Mouse (Mus musculus): ENCODE measurements around the gene Ttc7. TPM values are rescaled to one million over a fixed set of nuclear protein-coding genes. Genes with fewer than 3 reads are reported as not detected.

The Ttc7 gene
- polyA plus RNA-seq, 1 experiment from 2014 or later = 5.7 TPM

DNA sequence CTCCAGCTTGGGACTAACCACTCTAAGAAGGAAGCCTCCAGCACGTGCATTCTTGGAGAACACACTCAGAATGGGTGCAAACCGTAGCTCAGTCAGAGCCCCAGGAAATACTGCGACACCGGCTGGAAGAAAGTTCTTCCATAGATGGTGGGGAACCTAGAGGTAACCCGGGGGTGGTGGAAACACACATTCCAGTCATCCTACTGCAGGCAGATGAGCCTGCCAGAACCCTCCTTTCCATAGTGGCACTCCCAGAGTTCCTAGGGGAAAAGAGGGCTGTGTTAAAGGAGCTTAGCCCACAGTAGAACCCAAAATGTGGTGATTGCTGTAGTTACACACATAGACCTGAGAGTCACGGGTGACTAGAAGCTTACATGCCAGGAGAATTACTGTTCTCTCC is 50.2 kb downstream of the Ttc7 start:
- Histone ChIP-seq H3K36me3 (no peaks in the 10 kb centered on the region), H3K9me3 (no peaks in the 10 kb centered on the region), H3K9ac (no peak overlapping the region), H3K4me1 (replicated peaks) (peaks cover 40% of the 10 kb centered on the region), H3K27me3 (no peaks in the 10 kb centered on the region), H3K4me3 (no peak overlapping the region), H3K4me2 (no peak overlapping the region), H3K27ac (no peak overlapping the region)
- WGBS = 85% methylated on average over 6 of the region's 6 CpGs
- no peak for ATAC-seq (ENCODE audit: low FRiP score)

DNA sequence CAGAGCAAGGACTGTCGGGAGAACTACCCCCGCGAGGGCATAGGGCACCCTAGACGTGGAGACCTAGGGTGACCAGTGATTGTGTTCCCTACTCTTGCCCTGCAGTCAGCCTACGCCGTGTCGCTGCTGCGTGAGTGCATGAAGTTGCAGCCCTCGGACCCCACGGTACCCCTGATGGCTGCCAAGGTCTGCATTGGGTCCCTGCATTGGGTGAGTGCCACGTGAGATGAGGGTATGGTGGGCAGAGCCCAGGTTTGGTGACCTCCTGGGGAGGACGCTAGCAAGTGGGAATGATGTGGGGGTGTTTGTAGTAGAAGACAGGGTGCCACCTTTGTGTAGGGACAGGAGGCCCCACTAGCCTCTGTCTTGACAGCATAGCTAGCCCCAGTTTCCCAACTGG is 51.5 kb downstream of the Ttc7 start:
- ATAC-seq (ENCODE audit: low FRiP score) = no peak
- H3K4me2 ChIP-seq = no peak overlapping the region
- 95% methylated on average over 12 of the region's 12 CpGs for WGBS
- no peaks in the 10 kb centered on the region for H3K36me3 ChIP-seq
- peaks cover 40% of the 10 kb centered on the region for H3K4me1 ChIP-seq (replicated peaks)
- H3K4me3 ChIP-seq = no peak overlapping the region
- no peaks in the 10 kb centered on the region for H3K9me3 ChIP-seq
- H3K9ac ChIP-seq = no peak overlapping the region
- H3K27me3 ChIP-seq = no peaks in the 10 kb centered on the region
- H3K27ac ChIP-seq = no peak overlapping the region

GRCm38 (mm10) chr17:87335152-87335551 is 52.5 kb downstream of the Ttc7 start:
- no peak for ATAC-seq (ENCODE audit: low FRiP score)
- no peak overlapping the region for H3K9ac ChIP-seq
- no peak overlapping the region for H3K4me2 ChIP-seq
- H3K9me3 ChIP-seq = no peaks in the 10 kb centered on the region
- H3K4me3 ChIP-seq = no peak overlapping the region
- no peaks in the 10 kb centered on the region for H3K36me3 ChIP-seq
- H3K27ac ChIP-seq = no peak overlapping the region
- WGBS = 94% methylated on average over 14 of the region's 14 CpGs
- H3K27me3 ChIP-seq = no peaks in the 10 kb centered on the region
- H3K4me1 ChIP-seq (replicated peaks) = peaks cover 34% of the 10 kb centered on the region

- 85% methylated on average over 2 of the region's 2 CpGs for WGBS
- H3K9me3 ChIP-seq = no peaks in the 10 kb centered on the region
- no peak for ATAC-seq (ENCODE audit: low FRiP score)
- no peaks in the 10 kb centered on the region for H3K27me3 ChIP-seq
- H3K27ac ChIP-seq = no peak overlapping the region
- no peak overlapping the region for H3K4me2 ChIP-seq
- H3K4me1 ChIP-seq (replicated peaks) = peaks cover 29% of the 10 kb centered on the region
- H3K9ac ChIP-seq = no peak overlapping the region
- H3K4me3 ChIP-seq = no peak overlapping the region
- no peaks in the 10 kb centered on the region for H3K36me3 ChIP-seq
These were observed 53.0 kb downstream of the Ttc7 start for GRCm38 (mm10) chr17:87335727-87336126.

- Histone ChIP-seq H3K27ac (no peak overlapping the region), H3K4me1 (replicated peaks) (peaks cover 17% of the 10 kb centered on the region), H3K4me3 (no peak overlapping the region), H3K27me3 (no peaks in the 10 kb centered on the region), H3K4me2 (no peak overlapping the region), H3K9me3 (no peaks in the 10 kb centered on the region), H3K36me3 (no peaks in the 10 kb centered on the region), H3K9ac (0 out of 2 replicates have a peak overlapping the region, but pooled peaks have one; percentile 19)
- 77% methylated on average over 12 of the region's 12 CpGs for WGBS
- ATAC-seq (ENCODE audit: low FRiP score) = no peak
These were observed 54.2 kb downstream of the Ttc7 start for GRCm38 (mm10) chr17:87336910-87337309.

DNA sequence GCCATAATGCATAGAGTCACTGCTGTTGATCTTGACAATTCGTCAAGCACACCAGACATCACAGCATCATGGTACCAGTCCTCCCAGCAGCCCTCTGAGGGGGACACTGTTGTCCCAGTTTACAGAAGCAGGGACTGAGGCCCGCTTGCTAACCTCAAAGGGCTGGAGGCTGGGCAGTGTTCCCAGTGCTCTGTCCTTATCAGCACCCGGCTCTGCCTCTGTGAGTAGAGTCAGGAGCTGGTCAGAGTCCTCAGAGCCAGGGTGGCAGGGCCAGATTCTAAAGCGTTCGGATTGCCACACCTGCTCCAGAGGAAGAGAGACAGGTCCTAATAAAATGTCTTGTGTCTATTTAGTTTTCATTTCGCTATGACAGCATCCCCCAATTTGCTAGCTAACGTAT is 55.0 kb downstream of the Ttc7 start:
- ATAC-seq (ENCODE audit: low FRiP score) = no peak
- H3K4me1 ChIP-seq (replicated peaks) = peaks cover 9% of the 10 kb centered on the region
- WGBS = 89% methylated on average over 7 of the region's 7 CpGs

DNA sequence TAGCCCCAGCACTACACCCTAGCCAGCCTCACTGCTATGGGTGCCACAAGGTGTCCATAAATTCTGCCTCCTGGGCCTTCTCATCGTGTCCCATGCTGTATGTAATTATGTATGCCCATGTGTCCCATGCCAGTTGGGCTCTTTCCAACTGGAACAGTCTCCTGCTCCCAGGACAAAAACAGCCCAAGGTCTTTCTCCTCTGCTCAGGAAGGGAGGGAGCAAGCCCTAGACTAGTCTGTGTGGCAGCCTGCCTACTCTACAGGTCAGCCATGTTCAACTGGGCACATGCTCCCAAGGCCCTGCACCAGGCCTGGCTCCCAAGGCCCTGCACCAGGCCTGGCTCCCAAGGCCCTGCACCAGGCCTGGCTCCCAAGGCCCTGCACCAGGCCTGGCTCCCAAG is 56.4 kb downstream of the Ttc7 start:
- no peaks in the 10 kb centered on the region for H3K27me3 ChIP-seq
- no peaks in the 10 kb centered on the region for H3K9me3 ChIP-seq
- no peaks in the 10 kb centered on the region for H3K36me3 ChIP-seq
- no peak for ATAC-seq (ENCODE audit: low FRiP score)
- H3K4me1 ChIP-seq (replicated peaks) = peaks cover 6% of the 10 kb centered on the region
- no peak overlapping the region for H3K27ac ChIP-seq
- no peak overlapping the region for H3K4me3 ChIP-seq
- 81% methylated on average over 1 of the region's 1 CpGs for WGBS
- no peak overlapping the region for H3K4me2 ChIP-seq
- no peak overlapping the region for H3K9ac ChIP-seq

More for the DNA sequence above, 55.0 kb downstream of the Ttc7 start:
- no peak overlapping the region for H3K27ac ChIP-seq
- no peaks in the 10 kb centered on the region for H3K27me3 ChIP-seq
- H3K36me3 ChIP-seq = no peaks in the 10 kb centered on the region
- no peak overlapping the region for H3K4me3 ChIP-seq
- H3K9ac ChIP-seq = no peak overlapping the region
- no peaks in the 10 kb centered on the region for H3K9me3 ChIP-seq
- H3K4me2 ChIP-seq = no peak overlapping the region

GRCm38 (mm10) chr17:87343060-87343703 is 60.5 kb downstream of the Ttc7 start:
- Histone ChIP-seq H3K4me2 (no peak overlapping the region), H3K9ac (no peak overlapping the region), H3K27me3 (no peaks in the 10 kb centered on the region), H3K4me1 (replicated peaks) (peaks cover 12% of the 10 kb centered on the region), H3K4me3 (no peak overlapping the region), H3K27ac (no peak overlapping the region), H3K36me3 (no peaks in the 10 kb centered on the region), H3K9me3 (no peaks in the 10 kb centered on the region)
- WGBS = 60% methylated on average over 8 of the region's 8 CpGs
- ATAC-seq (ENCODE audit: low FRiP score) = no peak

DNA sequence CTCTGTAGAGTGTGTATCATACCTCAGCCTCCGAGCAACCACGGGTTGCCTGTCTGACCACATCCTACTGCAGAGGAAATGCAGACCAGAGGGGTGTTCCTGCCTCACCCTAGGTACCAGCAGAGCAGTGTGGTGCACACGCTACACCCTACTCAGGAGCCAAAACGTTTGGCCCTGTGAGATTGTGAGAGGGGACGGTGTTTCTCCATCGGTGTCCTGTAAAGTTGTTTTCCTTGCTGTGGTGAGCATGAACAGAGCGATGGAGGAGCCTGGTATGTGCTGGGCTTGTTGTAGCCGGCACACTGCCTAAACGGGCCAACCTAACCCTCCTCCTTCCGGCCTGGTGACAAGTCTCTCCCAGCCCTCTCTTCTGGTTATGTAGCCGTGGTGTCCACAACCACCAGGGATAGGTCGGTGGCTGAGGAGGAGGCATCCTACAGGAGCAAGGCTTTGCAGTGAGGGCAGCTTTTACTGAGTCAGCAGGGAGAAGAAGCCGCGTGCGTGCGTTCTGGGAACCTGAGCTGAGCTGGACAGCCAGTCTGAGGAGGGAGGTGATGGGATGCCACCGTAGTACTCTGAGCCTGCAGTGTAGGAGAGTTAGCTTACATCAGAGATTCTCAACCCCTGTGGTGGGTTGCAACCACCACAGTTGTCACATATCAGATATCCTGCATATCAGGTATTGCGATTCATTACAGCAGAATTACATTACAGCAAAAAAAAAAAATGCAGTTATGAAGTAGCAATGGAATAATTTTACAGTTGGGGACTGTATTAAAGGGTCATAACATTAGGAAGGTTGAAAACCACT is 62.0 kb downstream of the Ttc7 start:
- Histone ChIP-seq H3K36me3 (no peaks in the 10 kb centered on the region), H3K9me3 (no peaks in the 10 kb centered on the region), H3K4me2 (no peak overlapping the region), H3K27ac (0 out of 2 replicates have a peak overlapping the region, but pooled peaks have one; percentile 8), H3K27me3 (no peaks in the 10 kb centered on the region), H3K4me3 (no peak overlapping the region), H3K4me1 (replicated peaks) (peaks cover 19% of the 10 kb centered on the region), H3K9ac (no peak overlapping the region)
- no peak for ATAC-seq (ENCODE audit: low FRiP score)
- 74% methylated on average over 18 of the region's 18 CpGs for WGBS

- 54% methylated on average over 4 of the region's 4 CpGs for WGBS
These were observed 62.5 kb downstream of the Ttc7 start for GRCm38 (mm10) chr17:87345252-87345593.

DNA sequence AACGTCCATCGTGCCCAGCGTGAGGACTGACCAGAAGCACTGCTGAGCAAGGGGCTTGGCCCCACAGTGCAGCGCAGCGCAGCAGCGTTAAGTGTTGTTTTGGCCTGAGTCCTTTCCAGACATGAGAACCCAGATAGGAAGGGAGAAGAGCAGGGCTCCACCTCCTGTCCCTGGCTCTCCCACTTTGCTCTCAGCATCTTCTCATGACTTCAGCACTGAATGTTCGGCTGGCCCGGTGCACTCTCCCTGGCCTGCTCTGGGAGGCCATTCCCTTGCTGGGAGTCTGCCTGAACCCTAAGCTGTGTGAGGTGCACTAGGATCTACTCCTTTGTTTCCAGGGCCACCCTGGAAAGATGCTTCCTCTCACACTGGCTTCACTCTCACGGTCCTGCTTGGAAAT is 65.7 kb downstream of the Ttc7 start:
- no peak for ATAC-seq (ENCODE audit: low FRiP score)
- WGBS = 47% methylated on average over 9 of the region's 9 CpGs
- no peak overlapping the region for H3K4me2 ChIP-seq
- H3K4me3 ChIP-seq = no peak overlapping the region
- no peaks in the 10 kb centered on the region for H3K36me3 ChIP-seq
- no peak overlapping the region for H3K27ac ChIP-seq
- H3K4me1 ChIP-seq (replicated peaks) = peaks cover 48% of the 10 kb centered on the region
- H3K9ac ChIP-seq = no peak overlapping the region
- H3K27me3 ChIP-seq = no peaks in the 10 kb centered on the region
- H3K9me3 ChIP-seq = no peaks in the 10 kb centered on the region

More at GRCm38 (mm10) chr17:87345252-87345593, 62.5 kb downstream of the Ttc7 start:
- Histone ChIP-seq H3K36me3 (no peaks in the 10 kb centered on the region), H3K4me2 (no peak overlapping the region), H3K4me1 (replicated peaks) (peaks cover 20% of the 10 kb centered on the region), H3K27me3 (no peaks in the 10 kb centered on the region), H3K9ac (no peak overlapping the region), H3K4me3 (no peak overlapping the region), H3K27ac (peak overlapping the region; percentile 8; the same call in 1 of the 2 replicates), H3K9me3 (no peaks in the 10 kb centered on the region)
- ATAC-seq (ENCODE audit: low FRiP score) = no peak

DNA sequence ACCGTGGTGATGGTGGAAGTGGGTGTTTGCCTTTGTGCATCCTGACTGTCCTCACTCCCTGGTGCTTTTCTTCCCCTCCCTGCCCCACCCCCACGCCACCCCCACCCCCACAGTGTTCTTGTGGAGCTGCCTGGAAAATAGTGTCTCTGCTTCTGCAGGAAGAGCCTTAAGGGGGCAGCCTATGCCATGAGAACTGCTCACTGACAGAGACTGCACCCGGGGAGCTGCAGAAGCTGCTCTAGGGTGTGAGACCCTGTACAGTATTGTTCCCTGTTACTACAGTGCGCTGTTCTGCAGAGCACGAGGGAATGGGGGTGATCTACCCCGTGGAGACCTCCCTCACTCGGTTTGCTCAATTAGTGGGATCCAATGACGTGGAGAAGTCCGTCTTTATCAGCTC is 66.4 kb downstream of the Ttc7 start:
- Histone ChIP-seq H3K27ac (no peak overlapping the region), H3K9ac (no peak overlapping the region), H3K36me3 (no peaks in the 10 kb centered on the region), H3K9me3 (no peaks in the 10 kb centered on the region), H3K4me2 (no peak overlapping the region), H3K27me3 (no peaks in the 10 kb centered on the region), H3K4me3 (no peak overlapping the region), H3K4me1 (replicated peaks) (peaks cover 52% of the 10 kb centered on the region)
- no peak; the same call in 1 of the 2 replicates for ATAC-seq (ENCODE audit: low FRiP score)
- WGBS = 23% methylated on average over 9 of the region's 9 CpGs

DNA sequence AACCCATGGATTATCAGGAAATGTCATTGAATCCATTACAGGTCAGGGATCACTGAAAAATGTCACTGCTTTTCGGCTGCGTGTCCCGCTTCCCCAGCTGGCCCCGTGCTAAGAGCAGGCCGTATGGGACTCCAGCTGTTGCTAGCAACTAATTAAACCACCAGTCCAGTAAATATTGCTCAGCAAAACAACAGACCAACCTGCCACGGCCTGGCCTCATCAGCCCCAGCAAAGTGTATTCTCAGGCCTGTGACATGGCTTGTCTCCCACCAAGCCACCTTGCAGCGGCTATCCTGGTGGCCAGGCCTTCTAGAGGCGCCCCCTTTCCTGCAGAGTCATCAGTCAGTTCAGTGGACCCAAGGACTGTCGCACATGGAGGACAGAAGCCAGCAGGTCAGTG is 66.9 kb downstream of the Ttc7 start:
- no peak overlapping the region for H3K9ac ChIP-seq
- no peaks in the 10 kb centered on the region for H3K9me3 ChIP-seq
- no peaks in the 10 kb centered on the region for H3K36me3 ChIP-seq
- H3K4me3 ChIP-seq = no peak overlapping the region
- 60% methylated on average over 9 of the region's 9 CpGs for WGBS
- no peak overlapping the region for H3K4me2 ChIP-seq
- no peak for ATAC-seq (ENCODE audit: low FRiP score)
- H3K27me3 ChIP-seq = no peaks in the 10 kb centered on the region
- H3K27ac ChIP-seq = no peak overlapping the region
- H3K4me1 ChIP-seq (replicated peaks) = peaks cover 52% of the 10 kb centered on the region

Data from hindbrain, embryonic 13.5 days (tissue).